Mouse (Mus musculus): ENCODE measurements around the gene Ccdc127. TPM values are rescaled to one million over a fixed set of nuclear protein-coding genes. Genes with fewer than 3 reads are reported as not detected.

Ccdc127 gene
- polyA plus RNA-seq, 2 experiments from 2014 or later = 32.2 to 34.5 TPM

GRCm38 (mm10) chr13:74390371-74390990 is 40.4 kb downstream of the Ccdc127 start, which contains the start of gene Zfp72:
TSS of gene Zfp72 (minus strand) at chr13:74390836.
- peak; percentile 96 for ATAC-seq

GRCm38 (mm10) chr13:74391156-74391555 is 41.0 kb downstream of the Ccdc127 start:
- ATAC-seq = peak; percentile 11

- ATAC-seq = no peak
Measured at GRCm38 (mm10) chr13:74399298-74399839, 49.3 kb downstream of the Ccdc127 start, which contains the start of gene Ftl1-ps1. TSS of gene Ftl1-ps1 (plus strand) at chr13:74399694.

Other genes with a start within 250 kb of the Ccdc127 start
- gene Slc9a3, start 228.9 kb upstream of the Ccdc127 start, polyA plus RNA-seq (2017; shearing (Covaris generic)) = not detected
- gene Exoc3, start 141.6 kb upstream of the Ccdc127 start, polyA plus RNA-seq (2017; shearing (Covaris generic)) = 10 to 100 TPM; 76.7 to 77.9 TPM
- under 1 TPM; 0.15 to 0.16 TPM for gene Ahrr, start 58.0 kb upstream of the Ccdc127 start, polyA plus RNA-seq (2017; shearing (Covaris generic))
- 100 to 1,000 TPM; 172 to 177 TPM for gene Pdcd6, start 32.7 kb upstream of the Ccdc127 start, polyA plus RNA-seq (2017; shearing (Covaris generic))
- 100 to 1,000 TPM; 301 to 394 TPM for gene Sdha, start within 50 bp of the Ccdc127 start, polyA plus RNA-seq (2017; shearing (Covaris generic))
- not detected for gene Lrrc14b, start 13.7 kb downstream of the Ccdc127 start, polyA plus RNA-seq (2017; shearing (Covaris generic))
- 1 to 10 TPM; 2.0 to 2.4 TPM for gene Zfp72, start 40.5 kb downstream of the Ccdc127 start, polyA plus RNA-seq (2017; shearing (Covaris generic))
- 10 to 100 TPM; 66.1 to 95.0 TPM for gene Ftl1-ps1, start 49.4 kb downstream of the Ccdc127 start, polyA plus RNA-seq (2017; shearing (Covaris generic))
- gene Zfp825, start 143.7 kb downstream of the Ccdc127 start, polyA plus RNA-seq (2017; shearing (Covaris generic)) = 10 to 100 TPM; 24.1 to 25.2 TPM